Mouse (Mus musculus) left cerebral cortex, adult 2 months (tissue): ENCODE results near the gene Psap. TPM values are rescaled to one million over a fixed set of nuclear protein-coding genes. Genes with fewer than 3 reads are reported as not detected.

Experiments
- DNase-seq, 2 experiments: peaks; one replicate each; pipeline ENCODE4 v3.0.0; 2021 to 2022; ENCODE audit warnings: low spot score in 2 of 2, mixed read lengths in 1 of 2; ENCODE audit errors: extremely low spot score in 1 of 2
- H3K27ac ChIP-seq: fragments of 200-600 bp; 2 replicates; pipeline ENCODE4 v1.8.1; 2022
- H3K4me3 ChIP-seq: fragments of 200-600 bp; 2 replicates; pipeline ENCODE4 v1.8.1; 2022
- CTCF ChIP-seq: fragments of 200-600 bp; IDR thresholded peaks from 2 replicates; pipeline ENCODE4 v1.8.1; 2022; ENCODE audit warnings: antibody characterized with exemption, mild to moderate bottlenecking, moderate library complexity
- intact Hi-C: fragments of 180-260 bp; cut with DNase I; formaldehyde crosslinking; loops from one replicate; pipeline ENCODE4 v1.15.1; 2025
- total RNA-seq, 2 experiments: library from RNA; stranded (reverse); gene quantifications; 2 replicates each; pipeline ENCODE4 v1.2.3; 2021

The Psap gene
- total RNA-seq, 2 experiments from 2014 or later: 1,511 to 1,570 TPM

DNA sequence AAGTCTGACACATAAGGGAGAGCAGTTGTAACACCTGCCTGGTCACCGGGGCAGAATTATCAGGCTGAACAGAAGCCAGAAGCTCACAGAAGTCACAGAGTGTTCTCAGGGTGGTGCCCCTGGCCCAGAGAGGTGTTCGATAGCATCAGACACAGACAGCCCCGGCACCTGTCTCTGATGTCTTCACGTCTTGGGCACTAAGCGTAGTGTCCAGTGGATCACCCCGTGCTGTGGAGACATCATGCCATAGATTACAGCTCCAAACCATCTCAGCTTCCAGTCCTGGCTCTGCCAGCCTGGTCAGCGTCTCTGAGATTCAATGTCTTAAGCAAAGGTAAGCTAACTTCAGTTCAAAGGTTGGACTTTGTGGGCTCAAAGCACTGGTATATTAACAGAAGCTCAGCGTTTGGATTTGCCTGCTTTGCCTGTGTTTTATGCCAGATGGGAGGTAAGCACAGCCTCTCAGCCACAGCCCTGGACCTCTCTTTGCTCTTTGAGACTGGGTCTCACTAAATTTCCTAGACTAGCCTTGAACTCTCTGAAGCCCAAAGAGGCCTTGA, 10.5 kb upstream of the Psap start:
- Histone ChIP-seq H3K27ac (no peak overlapping the region), H3K4me3 (no peak overlapping the region)
- intact Hi-C loops: no loop called here
- TF ChIP-seq CTCF: no peak
- no peak for DNase-seq

DNA sequence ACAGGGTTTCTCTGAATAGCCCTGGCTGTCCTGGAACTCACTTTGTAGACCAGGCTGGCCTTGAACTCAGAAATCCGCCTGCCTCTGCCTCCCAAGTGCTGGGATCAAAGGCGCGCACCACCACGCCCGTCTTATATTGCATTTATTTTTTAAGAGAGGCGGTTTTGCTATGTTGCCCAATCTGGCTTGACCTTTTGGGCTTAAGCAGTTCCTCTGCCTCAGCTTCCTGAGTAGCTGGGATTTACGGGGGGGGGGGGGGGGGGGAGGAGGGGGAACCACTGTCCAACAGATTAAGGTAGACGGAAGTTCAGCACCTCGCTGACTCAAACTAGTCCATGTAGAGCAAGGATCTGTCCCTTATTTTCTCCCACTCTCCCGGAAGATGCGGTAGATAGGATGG, 8.7 kb upstream of the Psap start:
- no peak for TF ChIP-seq CTCF
- no peak overlapping the region for H3K4me3 ChIP-seq
- intact Hi-C loops: no loop called here
- H3K27ac ChIP-seq: no peak overlapping the region
- DNase-seq: no peak

- Histone ChIP-seq H3K27ac (no peak overlapping the region), H3K4me3 (no peak overlapping the region)
- intact Hi-C loops: no loop called here
- no peak for TF ChIP-seq CTCF
- DNase-seq: no peak
Measured at GRCm38 (mm10) chr10:60269141-60270064, 8.0 kb upstream of the Psap start.

- TF ChIP-seq CTCF: no peak
- intact Hi-C loops: no loop called here
- Histone ChIP-seq H3K27ac (no peak overlapping the region), H3K4me3 (no peak overlapping the region)
- DNase-seq: no peak
Measured at GRCm38 (mm10) chr10:60271015-60271414, 6.4 kb upstream of the Psap start.

- no peak for TF ChIP-seq CTCF
- no peak for DNase-seq
- Histone ChIP-seq H3K4me3 (no peak overlapping the region), H3K27ac (no peak overlapping the region)
- intact Hi-C loops: no loop called here
Measured at GRCm38 (mm10) chr10:60272241-60272640, 5.2 kb upstream of the Psap start.

GRCm38 (mm10) chr10:60273382-60273781, 4.0 kb upstream of the Psap start:
- Histone ChIP-seq H3K4me3 (no peak overlapping the region), H3K27ac (no peak overlapping the region)
- no peak for DNase-seq
- intact Hi-C loops: no loop called here
- no peak for TF ChIP-seq CTCF

- Histone ChIP-seq H3K4me3 (peak overlapping the region; percentile 66), H3K27ac (peak overlapping the region; percentile 100)
- no peak for DNase-seq
- intact Hi-C loops: no loop called here
- TF ChIP-seq CTCF: no peak
Measured at GRCm38 (mm10) chr10:60278006-60278399, 576 bp downstream of the Psap start.

- Histone ChIP-seq H3K4me3 (peak overlapping the region; percentile 66), H3K27ac (peak overlapping the region; percentile 100)
- DNase-seq: no peak
- no peak for TF ChIP-seq CTCF
- intact Hi-C loops: no loop called here
Measured at GRCm38 (mm10) chr10:60278786-60279185, 1.4 kb downstream of the Psap start.

DNA sequence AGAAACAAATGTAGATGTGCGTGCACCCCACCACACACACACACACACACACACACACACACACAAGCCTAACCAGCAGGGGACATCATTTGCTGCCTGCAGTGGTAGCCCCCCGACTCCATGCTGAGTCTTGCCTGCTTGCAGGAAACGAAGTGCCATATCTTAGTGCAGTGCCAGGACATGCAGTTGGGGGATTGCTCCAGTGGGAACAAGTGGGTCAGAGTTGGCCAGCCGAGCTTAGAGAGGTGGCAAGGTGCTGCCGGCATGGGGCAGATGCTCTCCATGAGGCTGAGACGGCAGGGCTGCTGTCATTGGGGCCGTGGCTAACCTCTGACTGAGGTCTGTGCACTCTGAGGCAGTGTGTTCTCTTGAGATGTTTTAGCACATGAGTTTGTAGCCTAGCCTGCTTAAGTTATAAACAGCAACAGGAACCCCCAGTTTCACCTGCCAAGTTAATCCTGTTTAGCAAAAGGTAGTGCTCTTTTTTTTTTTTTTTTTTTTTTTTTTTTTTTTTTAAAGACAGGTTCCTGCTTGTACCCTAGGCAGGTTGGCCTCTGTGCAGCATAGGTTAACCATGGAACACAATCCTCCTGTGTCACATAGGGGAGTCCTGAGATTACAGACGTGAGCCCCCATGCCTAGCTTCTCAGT, 2.0 kb downstream of the Psap start:
- no peak for DNase-seq
- Histone ChIP-seq H3K27ac (peak overlapping the region; percentile 80), H3K4me3 (peak overlapping the region; percentile 66)
- intact Hi-C loops: no loop called here
- TF ChIP-seq CTCF: no peak

DNA sequence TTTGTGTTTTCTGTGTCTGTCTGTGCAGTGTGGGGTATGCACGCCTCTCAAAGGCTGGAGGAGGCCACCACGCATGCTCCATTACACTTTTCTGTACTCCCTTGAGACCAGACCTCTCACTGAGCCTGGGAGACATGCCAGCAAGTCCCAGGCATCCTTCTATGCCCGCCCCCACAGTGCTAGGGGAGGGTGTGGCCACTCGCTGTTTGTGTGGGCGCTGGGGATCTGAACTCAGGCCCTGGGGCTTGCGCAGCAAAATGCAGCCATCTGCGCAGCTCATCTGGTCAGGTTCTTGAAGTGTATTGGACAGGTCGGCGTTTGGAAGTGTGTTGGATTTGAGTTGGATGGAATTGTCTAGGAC, 2.5 kb downstream of the Psap start:
- DNase-seq: peak; percentile 75 to 79
- H3K27ac ChIP-seq: peak overlapping the region; percentile 80
- peak overlapping the region; percentile 66 for H3K4me3 ChIP-seq
- intact Hi-C loops: no loop called here
- TF ChIP-seq CTCF: no peak

DNA sequence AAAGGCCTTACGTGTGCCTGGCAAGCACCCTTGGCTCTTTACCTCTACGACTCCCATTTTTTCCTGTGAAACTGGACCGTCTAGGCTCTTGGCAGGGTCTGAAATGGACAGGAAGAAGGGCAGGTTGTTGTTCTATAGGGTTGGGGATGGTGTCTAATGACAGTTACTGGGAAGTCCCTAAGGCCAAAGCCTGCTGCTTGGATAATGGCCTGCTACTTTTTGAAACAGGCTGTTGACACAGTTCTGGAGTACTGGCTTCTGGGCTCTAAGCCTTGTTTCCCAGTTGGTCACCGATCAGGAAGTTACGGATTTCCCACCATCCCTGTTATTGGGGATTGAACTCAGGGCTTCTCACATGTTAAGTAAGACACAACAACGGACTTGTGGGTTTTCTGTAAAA, 2.9 kb downstream of the Psap start:
- Histone ChIP-seq H3K4me3 (peak overlapping the region; percentile 66), H3K27ac (peak overlapping the region; percentile 80)
- intact Hi-C loops: no loop called here
- no peak for DNase-seq
- TF ChIP-seq CTCF: no peak

- no peak for TF ChIP-seq CTCF
- DNase-seq: no peak
- intact Hi-C loops: no loop called here
- peak overlapping the region; percentile 80 for H3K27ac ChIP-seq
- H3K4me3 ChIP-seq: peak overlapping the region; percentile 34; the same call in 1 of the 2 replicates
Measured at GRCm38 (mm10) chr10:60281571-60282050, 4.2 kb downstream of the Psap start.
